Comparison of ENCODE assay signal across 9 mouse cellular contexts in the genomic region with DNA sequence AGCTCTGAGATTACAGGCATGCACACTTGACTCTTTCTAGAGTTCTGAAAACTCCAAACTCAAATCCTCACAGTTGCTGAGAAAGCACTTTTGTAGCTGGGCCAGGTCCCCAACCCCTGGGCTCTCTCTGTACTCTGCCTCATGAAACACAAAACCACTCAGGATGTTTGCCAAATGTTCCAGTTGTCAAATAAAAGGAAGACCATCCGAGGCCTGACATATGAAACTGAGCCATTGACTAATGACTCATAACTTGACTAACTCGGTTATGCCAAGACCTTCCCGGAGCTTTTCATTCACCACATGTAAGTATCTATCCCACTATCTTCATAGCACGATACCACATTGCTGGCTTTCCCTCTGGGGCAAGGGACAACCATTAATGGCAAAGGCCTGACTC.
DNase-seq lines count a peak whose midpoint lies in the region; ATAC-seq and TF ChIP-seq lines count a peak whose summit lies in the region.
"Had no signal": no experiment of that assay in that cellular context is flagged by ENCODE, and none has a peak within 500 bp of the region (broad histone marks: within the 10 kb centered on the region; RNA-seq: fewer than 3 reads in every experiment).

No protein-coding gene starts in this region.

- WGBS in hindbrain, postnatal 0 days = 33% methylated on average over 4 of the region's 4 CpGs
- WGBS in hindbrain, embryonic 12.5 days = 57% methylated on average over 4 of the region's 4 CpGs
- 50% methylated on average over 4 of the region's 4 CpGs for WGBS in liver, embryonic 16.5 days (ENCODE audit: insufficient replicate concordance)

- TF ChIP-seq EP300 in CH12.LX (IDR thresholded peaks at IDR 0.05; ENCODE audit: low read length) = no peak

- H3K4me1 ChIP-seq in hindbrain, postnatal 0 days (ENCODE audit: insufficient read depth, low read length) = peaks cover 6% of the 10 kb centered on the region; the same call in 1 of the 2 replicates
- peaks cover 22% of the 10 kb centered on the region for H3K4me1 ChIP-seq in hindbrain, embryonic 12.5 days
- H3K4me1 ChIP-seq in CH12.LX (ENCODE audit: control insufficient read depth in 1 of 2, insufficient read depth in 2 of 2) = peaks cover 0 to 3% of the 10 kb centered on the region in 2 experiments; a peak in 1 of 4 replicates
- peaks cover 34% of the 10 kb centered on the region for H3K4me1 ChIP-seq in liver, embryonic 16.5 days (ENCODE audit: control insufficient read depth, low read depth, low read length)

- H3K36me3 ChIP-seq in hindbrain, postnatal 0 days (ENCODE audit: insufficient read depth, low read length) = no peaks in the 10 kb centered on the region
- H3K36me3 ChIP-seq in hindbrain, embryonic 12.5 days = no peaks in the 10 kb centered on the region
- no peaks in the 10 kb centered on the region for H3K36me3 ChIP-seq in CH12.LX (replicated peaks in 1 of 2; ENCODE audit: control insufficient read depth in 1 of 2, insufficient read depth in 1 of 2, low read length in 1 of 2)
- no peaks in the 10 kb centered on the region for H3K36me3 ChIP-seq in liver, embryonic 16.5 days (ENCODE audit: control insufficient read depth, insufficient read depth)

- H3K4me2 ChIP-seq in hindbrain, postnatal 0 days (ENCODE audit: low read depth, low read length) = no peak overlapping the region
- no peak overlapping the region for H3K4me2 ChIP-seq in hindbrain, embryonic 12.5 days (replicated peaks)
- H3K4me2 ChIP-seq in CH12.LX (ENCODE audit: insufficient read depth, low read depth, poor library complexity, severe bottlenecking) = no peak overlapping the region
- no peak overlapping the region; the same call in 1 of the 2 replicates for H3K4me2 ChIP-seq in liver, embryonic 16.5 days (ENCODE audit: low read depth, low read length)

- no peaks in the 10 kb centered on the region for H3K27me3 ChIP-seq in hindbrain, postnatal 0 days (ENCODE audit: insufficient read depth, low read length)
- no peaks in the 10 kb centered on the region for H3K27me3 ChIP-seq in hindbrain, embryonic 12.5 days
- no peaks in the 10 kb centered on the region for H3K27me3 ChIP-seq in CH12.LX (replicated peaks)
- H3K27me3 ChIP-seq in liver, embryonic 16.5 days (ENCODE audit: control insufficient read depth, insufficient read depth, low read depth, low read length) = no peaks in the 10 kb centered on the region

- peak overlapping the region; percentile 68; the same call in 1 of the 2 replicates for H3K27ac ChIP-seq in hindbrain, postnatal 0 days
- no peak overlapping the region for H3K27ac ChIP-seq in hindbrain, embryonic 12.5 days
- no peak overlapping the region for H3K27ac ChIP-seq in CH12.LX (ENCODE audit: insufficient read depth, low read depth)
- H3K27ac ChIP-seq in liver, embryonic 16.5 days (ENCODE audit: low read length) = peak overlapping the region; percentile 54; the same call in 1 of the 2 replicates

- in situ Hi-C loops in CH12.LX (cut with MboI; ENCODE audit: low pct_ligation_motif_present, low pct_unique_long_range_greater_than_20kb, low sequenced_read_pairs) = no loop called here

- H3K4me3 ChIP-seq in hindbrain, postnatal 0 days (ENCODE audit: low read length) = no peak overlapping the region
- H3K4me3 ChIP-seq in hindbrain, embryonic 12.5 days = no peak overlapping the region
- no peak overlapping the region for H3K4me3 ChIP-seq in CH12.LX (replicated peaks in 1 of 3; ENCODE audit: low read depth in 2 of 3, low read length in 2 of 3, poor library complexity in 1 of 3)
- H3K4me3 ChIP-seq in liver, embryonic 16.5 days (ENCODE audit: low read depth, low read length) = no peak overlapping the region

- TF ChIP-seq RAD21 in CH12.LX (IDR thresholded peaks at IDR 0.05; ENCODE audit: low read depth, low read length) = no peak

- no peak overlapping the region for H3K9ac ChIP-seq in hindbrain, postnatal 0 days (replicated peaks; ENCODE audit: low read length)
- H3K9ac ChIP-seq in hindbrain, embryonic 12.5 days = no peak overlapping the region
- H3K9ac ChIP-seq in CH12.LX (ENCODE audit: insufficient read depth, low read depth) = no peak overlapping the region
- H3K9ac ChIP-seq in liver, embryonic 16.5 days (ENCODE audit: low read depth, low read length) = no peak overlapping the region

- no peak for TF ChIP-seq CTCF in hindbrain, postnatal 0 days (IDR thresholded peaks at IDR 0.05; ENCODE audit: low read depth)
- no peak for TF ChIP-seq CTCF in CH12.LX (conservative IDR thresholded peaks at IDR 0.05 in 1 of 2, IDR thresholded peaks at IDR 0.05 in 1 of 2; ENCODE audit: low read depth in 2 of 2, low read length in 2 of 2)

- TF ChIP-seq POLR2A in CH12.LX (IDR thresholded peaks at IDR 0.05; ENCODE audit: low read depth, low read length) = no peak

- peak; percentile 60 for DNase-seq in hindbrain, postnatal 0 days (ENCODE audit: low spot score)
- no peak for DNase-seq in CH12.LX (ENCODE audit: extremely low read depth)
- peak; percentile 85 for DNase-seq in adipocyte (ENCODE audit: low spot score)
- DNase-seq in retina, embryonic 14.5 days (ENCODE audit: low spot score) = no peak
- DNase-seq: cerebellum, adult 11-12 months; kidney, postnatal 25 days had no signal

- dilution Hi-C loops in CH12.LX (cut with MboI; ENCODE audit: extremely low pct_ligation_motif_present, extremely low pct_unique_long_range_greater_than_20kb, low sequenced_read_pairs) = no loop called here

- H3K79me2 ChIP-seq in CH12.LX (replicated peaks; ENCODE audit: control insufficient read depth, extremely low read depth, insufficient read depth, poor library complexity, severe bottlenecking) = no peaks in the 10 kb centered on the region

- no peaks in the 10 kb centered on the region for H3K9me3 ChIP-seq in hindbrain, postnatal 0 days (ENCODE audit: low read length)
- H3K9me3 ChIP-seq in hindbrain, embryonic 12.5 days (replicated peaks) = no peaks in the 10 kb centered on the region
- no peaks in the 10 kb centered on the region for H3K9me3 ChIP-seq in CH12.LX (replicated peaks; ENCODE audit: low read length)
- no peaks in the 10 kb centered on the region for H3K9me3 ChIP-seq in liver, embryonic 16.5 days (replicated peaks; ENCODE audit: control insufficient read depth, low read length)

- ATAC-seq in hindbrain, postnatal 0 days = no peak
- ATAC-seq in hindbrain, embryonic 12.5 days (ENCODE audit: low FRiP score) = no peak
- ATAC-seq in liver, embryonic 16.5 days (ENCODE audit: low read depth) = no peak
- no peak for ATAC-seq in erythroblast, adult 5-6 weeks (replicated peaks; ENCODE audit: low FRiP score, poor library complexity, severe bottlenecking)

TF ChIP-seq in CH12.LX, 34 proteins besides CTCF, POLR2A, EP300 and RAD21:
- TF ChIP-seq MAFK (IDR thresholded peaks at IDR 0.05; ENCODE audit: insufficient replicate concordance, low read length) = 0 out of 2 replicates have a peak, but pooled peaks have one; percentile 16
- TF ChIP-seq ZC3H11A (IDR thresholded peaks at IDR 0.05; ENCODE audit: low read depth, low read length) = no peak
- TF ChIP-seq RCOR1 (conservative IDR thresholded peaks at IDR 0.05; ENCODE audit: low read depth, low read length) = no peak

Comparison
In these comparisons a context has a peak if more than half of its experiments do, and no peak if none do; other contexts are left out.
1. H3K27ac ChIP-seq: peak in hindbrain, postnatal 0 days (single experiment) and liver, embryonic 16.5 days (single experiment); none in hindbrain, embryonic 12.5 days (single experiment) and CH12.LX (single experiment).
2. DNase-seq: peak in hindbrain, postnatal 0 days (single experiment) and adipocyte (single experiment); none in CH12.LX (single experiment) and retina, embryonic 14.5 days (single experiment).